Mouse (Mus musculus): ENCODE data around the gene Vmn1r6. TPM values are rescaled to one million over a fixed set of nuclear protein-coding genes. Genes with fewer than 3 reads are reported as not detected.
"Not testable (repeated sequence)": the region's sequence is repeated elsewhere in the genome, so short reads cannot be mapped to it uniquely, and the experiment has no call there.

Vmn1r6 gene
- not detected in 2 replicates for polyA plus RNA-seq (2014; fragmentation: Nextera tagmentation; extraction: Ambion mirVana)

- H3K36me3 ChIP-seq (ENCODE audit: control insufficient read depth, insufficient read depth, low read length), result no peaks in the 10 kb centered on the region
- ATAC-seq (replicated peaks; ENCODE audit: low FRiP score) (no peak), DNase-seq (ENCODE audit: low spot score) (no peak)
- H3K9me3 ChIP-seq (ENCODE audit: control insufficient read depth, low read length), result no peaks in the 10 kb centered on the region
- no peak within 1 kb of the TSS for H3K9ac ChIP-seq (ENCODE audit: low read depth, low read length)
- no peaks in the 10 kb centered on the region for H3K27me3 ChIP-seq (replicated peaks; ENCODE audit: control insufficient read depth, insufficient read depth, low read length)
- 76% methylated on average over 2 of the region's 2 CpGs for WGBS
- H3K4me3 ChIP-seq (ENCODE audit: low read depth, low read length), result no peak within 1 kb of the TSS
- no peak within 1 kb of the TSS for H3K27ac ChIP-seq (ENCODE audit: low read depth, low read length)
- H3K4me1 ChIP-seq (replicated peaks; ENCODE audit: control insufficient read depth, insufficient read depth, low read length), result no peaks in the 10 kb centered on the region
- no peak within 1 kb of the TSS for H3K4me2 ChIP-seq
Measured at GRCm38 (mm10) chr6:56996943-56997342, at the start of gene Vmn1r6. Vmn1r6 (plus strand) TSS chr6:56997243.

GRCm38 (mm10) chr6:56956436-56956835, 40.6 kb upstream of the Vmn1r6 start:
- H3K4me2 ChIP-seq, result no peak overlapping the region
- no peak overlapping the region for H3K9ac ChIP-seq (ENCODE audit: low read depth, low read length)
- WGBS, result 83% methylated on average over 5 of the region's 5 CpGs
- H3K4me3 ChIP-seq (ENCODE audit: low read depth, low read length), result no peak overlapping the region
- H3K4me1 ChIP-seq (replicated peaks; ENCODE audit: control insufficient read depth, insufficient read depth, low read length), result no peaks in the 10 kb centered on the region
- H3K27me3 ChIP-seq (replicated peaks; ENCODE audit: control insufficient read depth, insufficient read depth, low read length), result no peaks in the 10 kb centered on the region
- H3K36me3 ChIP-seq (ENCODE audit: control insufficient read depth, insufficient read depth, low read length), result no peaks in the 10 kb centered on the region
- H3K9me3 ChIP-seq (ENCODE audit: control insufficient read depth, low read length), result no peaks in the 10 kb centered on the region
- ATAC-seq (replicated peaks; ENCODE audit: low FRiP score), result no peak
- H3K27ac ChIP-seq (ENCODE audit: low read depth, low read length), result no peak overlapping the region
- no peak for DNase-seq (ENCODE audit: low spot score)

GRCm38 (mm10) chr6:56969973-56970372, 27.1 kb upstream of the Vmn1r6 start, which contains the start of gene Vmn1r5:
Vmn1r5 (plus strand) TSS chr6:56970273.
- H3K4me2 ChIP-seq, result no peak within 1 kb of the TSS
- no peak within 1 kb of the TSS for H3K9ac ChIP-seq (ENCODE audit: low read depth, low read length)
- no peaks in the 10 kb centered on the region for H3K36me3 ChIP-seq (ENCODE audit: control insufficient read depth, insufficient read depth, low read length)
- no peaks in the 10 kb centered on the region for H3K4me1 ChIP-seq (replicated peaks; ENCODE audit: control insufficient read depth, insufficient read depth, low read length)
- DNase-seq (ENCODE audit: low spot score) (no peak), ATAC-seq (replicated peaks; ENCODE audit: low FRiP score) (no peak)
- no peak within 1 kb of the TSS for H3K27ac ChIP-seq (ENCODE audit: low read depth, low read length)
- H3K4me3 ChIP-seq (ENCODE audit: low read depth, low read length), result no peak within 1 kb of the TSS
- H3K27me3 ChIP-seq (replicated peaks; ENCODE audit: control insufficient read depth, insufficient read depth, low read length), result no peaks in the 10 kb centered on the region
- H3K9me3 ChIP-seq (ENCODE audit: control insufficient read depth, low read length), result no peaks in the 10 kb centered on the region

GRCm38 (mm10) chr6:57025224-57025623, 28.2 kb downstream of the Vmn1r6 start, which contains the start of gene Vmn1r7:
Vmn1r7 (minus strand) TSS chr6:57025324.
- not testable (repeated sequence) for H3K27ac ChIP-seq (ENCODE audit: low read depth, low read length); H3K4me2 ChIP-seq; H3K27me3 ChIP-seq (replicated peaks; ENCODE audit: control insufficient read depth, insufficient read depth, low read length); H3K36me3 ChIP-seq (ENCODE audit: control insufficient read depth, insufficient read depth, low read length); H3K9ac ChIP-seq (ENCODE audit: low read depth, low read length); H3K4me1 ChIP-seq (replicated peaks; ENCODE audit: control insufficient read depth, insufficient read depth, low read length); DNase-seq (ENCODE audit: low spot score); H3K4me3 ChIP-seq (ENCODE audit: low read depth, low read length); H3K9me3 ChIP-seq (ENCODE audit: control insufficient read depth, low read length); ATAC-seq (replicated peaks; ENCODE audit: low FRiP score)
- WGBS, result 77% methylated on average over 2 of the region's 2 CpGs

- no peaks in the 10 kb centered on the region for H3K36me3 ChIP-seq (ENCODE audit: control insufficient read depth, insufficient read depth, low read length)
- H3K9me3 ChIP-seq (ENCODE audit: control insufficient read depth, low read length), result no peaks in the 10 kb centered on the region
- H3K4me3 ChIP-seq (ENCODE audit: low read depth, low read length), result no peak within 1 kb of the TSS
- ATAC-seq (replicated peaks; ENCODE audit: low FRiP score) (no peak), DNase-seq (ENCODE audit: low spot score) (no peak)
- no peak within 1 kb of the TSS for H3K9ac ChIP-seq (ENCODE audit: low read depth, low read length)
- no peak within 1 kb of the TSS for H3K4me2 ChIP-seq
- no peak within 1 kb of the TSS for H3K27ac ChIP-seq (ENCODE audit: low read depth, low read length)
- no peaks in the 10 kb centered on the region for H3K27me3 ChIP-seq (replicated peaks; ENCODE audit: control insufficient read depth, insufficient read depth, low read length)
- H3K4me1 ChIP-seq (replicated peaks; ENCODE audit: control insufficient read depth, insufficient read depth, low read length), result no peaks in the 10 kb centered on the region
Measured at GRCm38 (mm10) chr6:57031984-57032383, 34.9 kb downstream of the Vmn1r6 start, which contains the start of gene Vmn1r8. Vmn1r8 (plus strand) TSS chr6:57032284.

GRCm38 (mm10) chr6:57034674-57035073, 37.6 kb downstream of the Vmn1r6 start:
- no peak overlapping the region for H3K4me2 ChIP-seq
- H3K27ac ChIP-seq (ENCODE audit: low read depth, low read length), result no peak overlapping the region
- no peaks in the 10 kb centered on the region for H3K36me3 ChIP-seq (ENCODE audit: control insufficient read depth, insufficient read depth, low read length)
- no peaks in the 10 kb centered on the region for H3K9me3 ChIP-seq (ENCODE audit: control insufficient read depth, low read length)
- no peak for ATAC-seq (replicated peaks; ENCODE audit: low FRiP score)
- H3K4me3 ChIP-seq (ENCODE audit: low read depth, low read length), result no peak overlapping the region
- no peaks in the 10 kb centered on the region for H3K4me1 ChIP-seq (replicated peaks; ENCODE audit: control insufficient read depth, insufficient read depth, low read length)
- H3K27me3 ChIP-seq (replicated peaks; ENCODE audit: control insufficient read depth, insufficient read depth, low read length), result no peaks in the 10 kb centered on the region
- H3K9ac ChIP-seq (ENCODE audit: low read depth, low read length), result no peak overlapping the region
- 64% methylated on average over 2 of the region's 2 CpGs for WGBS
- no peak for DNase-seq (ENCODE audit: low spot score)

Other genes with a start within 250 kb of the Vmn1r6 start
- 24.4 and 27.9 TPM in 2 replicates for gene Kbtbd2, start 199.4 kb upstream of the Vmn1r6 start, polyA plus RNA-seq (2014; fragmentation: Nextera tagmentation; extraction: Ambion mirVana)
- gene Fkbp9, start 165.2 kb upstream of the Vmn1r6 start, polyA plus RNA-seq (2014; fragmentation: Nextera tagmentation; extraction: Ambion mirVana), result 56.8 and 57.5 TPM in 2 replicates
- 164 and 171 TPM in 2 replicates for gene Nt5c3, start 73.3 kb upstream of the Vmn1r6 start, polyA plus RNA-seq (2014; fragmentation: Nextera tagmentation; extraction: Ambion mirVana)
- gene Vmn1r4, start 73.2 kb upstream of the Vmn1r6 start, polyA plus RNA-seq (2014; fragmentation: Nextera tagmentation; extraction: Ambion mirVana), result 0.18 and 0.57 TPM in 2 replicates
- gene Vmn1r5, start 27.0 kb upstream of the Vmn1r6 start, polyA plus RNA-seq (2014; fragmentation: Nextera tagmentation; extraction: Ambion mirVana), result not detected in 2 replicates
- not detected in 2 replicates for gene Vmn1r7, start 28.1 kb downstream of the Vmn1r6 start, polyA plus RNA-seq (2014; fragmentation: Nextera tagmentation; extraction: Ambion mirVana)
- not detected in 2 replicates for gene Vmn1r8, start 35.0 kb downstream of the Vmn1r6 start, polyA plus RNA-seq (2014; fragmentation: Nextera tagmentation; extraction: Ambion mirVana)
- gene Vmn1r9, start 69.5 kb downstream of the Vmn1r6 start, polyA plus RNA-seq (2014; fragmentation: Nextera tagmentation; extraction: Ambion mirVana), result not detected in 2 replicates
- gene Vmn1r10, start 112.2 kb downstream of the Vmn1r6 start, polyA plus RNA-seq (2014; fragmentation: Nextera tagmentation; extraction: Ambion mirVana), result not detected in 2 replicates
- gene Vmn1r11, start 136.2 kb downstream of the Vmn1r6 start, polyA plus RNA-seq (2014; fragmentation: Nextera tagmentation; extraction: Ambion mirVana), result not detected in 2 replicates
- gene Vmn1r12, start 159.7 kb downstream of the Vmn1r6 start, polyA plus RNA-seq (2014; fragmentation: Nextera tagmentation; extraction: Ambion mirVana), result not detected in 2 replicates
- gene Vmn1r13, start 206.0 kb downstream of the Vmn1r6 start, polyA plus RNA-seq (2014; fragmentation: Nextera tagmentation; extraction: Ambion mirVana), result not detected in 2 replicates
- not detected in 2 replicates for gene Vmn1r14, start 234.4 kb downstream of the Vmn1r6 start, polyA plus RNA-seq (2014; fragmentation: Nextera tagmentation; extraction: Ambion mirVana)